Mouse (Mus musculus) brown adipose tissue, adult 24 weeks (tissue): Measurements from ENCODE around the gene Slc15a3. TPM values are rescaled to one million over a fixed set of nuclear protein-coding genes. Genes with fewer than 3 reads are reported as not detected.

Experiments
- H3K27ac ChIP-seq: fragments of 200-500 bp; replicated peaks from 2 replicates; pipeline ENCODE4 v1.5.1; 2012; ENCODE audit warnings: low read depth, mild to moderate bottlenecking, low read length
- H3K4me1 ChIP-seq: fragments of 200-500 bp; 2 replicates; pipeline ENCODE4 v1.6.1; 2012; ENCODE audit warnings: low read length, mixed read lengths; ENCODE audit not compliant: control insufficient read depth, insufficient read depth, insufficient read length
- H3K4me3 ChIP-seq: fragments of 200-500 bp; 2 replicates; pipeline ENCODE4 v1.5.1; 2012; ENCODE audit warnings: low read depth, mild to moderate bottlenecking, low read length, moderate library complexity; ENCODE audit not compliant: insufficient read depth
- polyA plus RNA-seq: library from polyadenylated mRNA; stranded (reverse); fragments of >200 nt; gene quantifications from 2 replicates; pipeline ENCODE4 v1.2.4, GENCODE M21; 2012; ENCODE audit not compliant: missing spikeins, insufficient read depth, insufficient read length

Slc15a3 gene
- polyA plus RNA-seq: 2.1 and 2.4 TPM in 2 replicates

GRCm38 (mm10) chr19:10839010-10839892 is at the start of gene Slc15a3:
Slc15a3 (plus strand) TSS chr19:10839727.
- H3K27ac ChIP-seq: no peak within 1 kb of the TSS

DNA sequence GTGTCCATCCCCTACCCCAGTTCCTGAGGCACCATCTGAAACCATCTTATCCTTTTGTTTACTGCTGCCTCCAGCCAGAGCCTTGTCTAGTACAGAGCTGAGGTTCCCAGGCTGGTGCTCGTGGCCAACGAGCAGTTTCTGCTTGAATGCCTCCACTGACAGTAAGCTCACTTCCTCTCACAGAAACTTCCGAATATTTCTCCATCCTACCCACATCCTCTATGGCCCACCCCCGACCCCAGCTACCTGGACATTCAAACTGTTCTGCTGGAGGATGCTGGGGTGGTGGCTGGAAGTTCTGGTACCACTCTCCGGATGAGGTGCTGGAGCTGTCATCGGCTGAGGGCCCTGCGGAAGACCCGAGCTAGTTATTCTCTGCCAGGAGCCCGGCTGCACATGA is 49.2 kb upstream of the Slc15a3 start:
- Histone ChIP-seq H3K27ac (no peak overlapping the region), H3K4me1 (no peaks in the 10 kb centered on the region), H3K4me3 (no peak overlapping the region)

More at GRCm38 (mm10) chr19:10839010-10839892, at the start of gene Slc15a3:
- peaks cover 6% of the 10 kb centered on the region for H3K4me1 ChIP-seq
- no peak within 1 kb of the TSS for H3K4me3 ChIP-seq

GRCm38 (mm10) chr19:10793044-10793443 is 46.5 kb upstream of the Slc15a3 start:
- no peak overlapping the region for H3K27ac ChIP-seq
- no peaks in the 10 kb centered on the region for H3K4me1 ChIP-seq
- H3K4me3 ChIP-seq: no peak overlapping the region

DNA sequence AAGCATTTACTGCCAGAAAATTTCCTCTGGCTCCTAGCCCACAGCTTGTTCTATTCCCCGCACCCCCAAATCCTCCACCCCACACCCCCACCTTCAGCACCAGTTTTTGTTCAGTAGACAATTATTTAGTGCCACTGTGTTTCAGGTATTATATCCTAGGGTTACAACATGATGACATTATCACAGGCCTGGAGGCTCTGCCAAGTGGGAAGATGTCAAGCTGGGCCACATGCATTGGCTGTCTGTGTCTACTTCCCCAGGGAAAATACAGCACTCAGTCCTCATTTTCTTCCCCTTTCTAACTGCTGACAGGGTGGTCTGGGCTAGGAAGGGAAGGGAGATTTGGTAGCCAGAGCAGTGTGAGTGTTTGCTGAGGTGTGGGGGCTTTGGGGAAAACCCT is 44.6 kb upstream of the Slc15a3 start:
- Histone ChIP-seq H3K4me1 (no peaks in the 10 kb centered on the region), H3K4me3 (no peak overlapping the region), H3K27ac (no peak overlapping the region)

DNA sequence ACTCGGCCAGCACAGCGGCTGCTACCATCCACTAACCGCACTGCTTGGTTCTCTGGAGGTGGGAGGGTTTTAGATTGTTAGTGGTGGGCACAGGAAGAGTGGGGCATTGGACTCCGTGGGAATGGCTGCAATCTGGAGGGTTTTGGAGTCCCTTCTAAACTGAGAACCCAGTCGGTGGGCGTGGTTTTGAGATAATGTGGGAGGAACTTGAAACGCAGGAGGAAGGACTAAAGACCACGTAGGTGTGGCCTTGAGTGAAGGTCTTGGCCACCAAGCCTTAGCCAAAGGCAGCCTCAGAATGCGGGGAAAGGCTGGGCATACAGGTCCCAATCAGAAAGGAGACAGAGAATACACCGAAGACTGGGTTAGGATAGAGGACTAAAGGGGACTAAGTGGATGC is 41.0 kb upstream of the Slc15a3 start:
- Histone ChIP-seq H3K27ac (no peak overlapping the region), H3K4me3 (no peak overlapping the region), H3K4me1 (no peaks in the 10 kb centered on the region)

DNA sequence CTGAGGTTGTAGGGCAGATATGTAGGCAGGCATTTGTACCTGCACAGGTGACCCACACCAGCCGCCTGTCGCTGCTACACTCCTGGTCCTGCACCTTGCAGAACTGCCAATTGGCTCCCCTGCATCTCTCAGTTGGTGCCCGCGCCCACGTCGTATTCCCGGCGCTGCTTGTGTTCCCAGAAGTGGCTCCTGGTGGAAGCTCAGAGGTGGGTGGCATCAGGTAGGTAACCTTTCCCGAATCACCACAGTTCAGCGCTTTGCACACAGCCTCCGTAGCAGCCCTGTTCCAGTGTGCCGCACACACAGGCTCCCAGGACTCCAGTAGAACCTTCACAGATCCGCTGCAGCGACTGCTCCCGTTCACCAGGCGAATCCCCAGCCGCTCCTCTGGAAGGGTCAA is 40.4 kb upstream of the Slc15a3 start:
- Histone ChIP-seq H3K27ac (no peak overlapping the region), H3K4me1 (no peaks in the 10 kb centered on the region), H3K4me3 (no peak overlapping the region)

DNA sequence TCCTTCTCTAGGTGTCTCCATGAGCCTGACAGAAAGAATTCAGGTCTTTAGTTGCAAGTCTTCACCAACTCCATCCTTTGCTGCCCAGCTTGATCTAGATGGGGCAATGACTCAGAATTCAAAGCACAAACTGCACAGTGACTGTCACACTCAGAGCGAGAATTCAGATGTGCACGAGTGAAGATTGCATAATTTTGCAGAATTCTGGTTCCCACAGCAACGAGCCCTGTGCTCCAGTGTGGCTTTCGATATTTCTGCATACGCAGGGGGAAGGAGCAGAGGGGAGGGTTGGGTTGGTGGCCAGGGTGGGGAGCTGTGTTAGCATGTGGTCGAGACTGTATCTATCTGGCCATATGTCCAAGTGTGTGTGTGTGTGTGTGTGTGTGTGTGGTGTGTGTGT is 38.5 kb upstream of the Slc15a3 start:
- Histone ChIP-seq H3K4me1 (no peaks in the 10 kb centered on the region), H3K27ac (no peak overlapping the region), H3K4me3 (no peak overlapping the region)

GRCm38 (mm10) chr19:10801906-10802305 is 37.6 kb upstream of the Slc15a3 start:
- H3K27ac ChIP-seq: no peak overlapping the region
- no peaks in the 10 kb centered on the region for H3K4me1 ChIP-seq
- H3K4me3 ChIP-seq: no peak overlapping the region

DNA sequence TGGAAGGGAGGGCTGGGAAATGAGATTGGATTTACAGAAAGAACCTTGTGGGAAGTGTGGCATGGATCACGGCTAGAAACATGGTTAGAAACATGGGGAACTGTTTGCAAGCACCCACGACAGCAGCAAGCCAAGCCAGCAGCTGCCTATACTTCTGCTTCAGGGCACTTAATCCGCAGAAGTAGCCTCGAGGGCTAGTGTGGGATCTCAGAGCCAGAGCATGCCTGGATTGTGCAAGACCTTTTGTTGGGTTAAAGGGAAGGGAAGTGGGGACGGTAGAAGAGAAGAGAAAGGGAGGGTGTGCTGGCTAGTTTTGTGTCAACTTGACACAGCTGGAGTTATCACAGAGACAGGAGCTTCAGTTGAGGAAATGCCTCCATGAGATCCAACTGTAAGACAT is 35.8 kb upstream of the Slc15a3 start:
- Histone ChIP-seq H3K4me1 (no peaks in the 10 kb centered on the region), H3K27ac (no peak overlapping the region), H3K4me3 (no peak overlapping the region)

DNA sequence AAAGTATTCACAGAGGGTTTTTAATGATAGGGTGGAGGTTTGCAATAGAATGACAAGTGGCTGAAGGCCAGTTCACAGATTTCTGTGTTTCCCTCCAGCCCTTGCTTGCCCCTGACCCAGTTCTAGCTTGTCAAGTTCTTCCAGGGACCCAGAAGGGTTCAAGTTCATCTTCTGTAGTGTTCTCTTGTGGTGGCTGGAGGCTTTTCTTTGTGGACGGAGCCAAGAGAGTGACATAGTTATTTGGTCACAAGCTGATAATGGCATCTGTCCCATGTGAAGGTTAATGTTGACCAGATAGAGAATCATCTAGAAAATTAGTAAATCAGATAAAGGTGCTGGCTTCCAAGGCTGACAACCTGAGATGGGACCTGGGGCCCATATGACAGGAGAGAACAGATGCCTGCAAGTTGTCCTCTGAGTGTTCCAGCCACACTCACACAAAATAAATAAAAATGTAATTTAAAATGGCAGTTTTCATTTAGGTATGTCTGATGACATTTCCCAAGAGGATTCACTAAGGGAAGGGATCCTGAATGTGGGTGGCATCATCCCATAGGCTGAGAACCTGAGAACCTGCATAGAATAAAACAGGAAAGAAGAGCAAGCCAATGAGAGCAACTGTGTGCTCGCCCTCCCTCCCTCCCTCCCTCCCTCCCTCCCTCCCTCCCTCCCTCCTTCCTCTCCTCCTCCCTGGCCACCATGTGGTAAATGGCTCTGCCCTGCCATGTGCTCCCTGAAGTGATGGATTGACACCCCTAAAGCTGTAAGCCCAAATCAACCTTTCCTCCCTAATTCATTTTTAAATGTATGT is 34.5 kb upstream of the Slc15a3 start:
- Histone ChIP-seq H3K27ac (no peak overlapping the region), H3K4me1 (no peaks in the 10 kb centered on the region), H3K4me3 (no peak overlapping the region)

GRCm38 (mm10) chr19:10805661-10806285 is 33.8 kb upstream of the Slc15a3 start:
- H3K4me1 ChIP-seq: no peaks in the 10 kb centered on the region
- H3K27ac ChIP-seq: no peak overlapping the region
- no peak overlapping the region for H3K4me3 ChIP-seq

- no peaks in the 10 kb centered on the region for H3K4me1 ChIP-seq
- H3K4me3 ChIP-seq: no peak overlapping the region
- H3K27ac ChIP-seq: no peak overlapping the region
Observed at GRCm38 (mm10) chr19:10808524-10809233, 30.8 kb upstream of the Slc15a3 start.

- no peak overlapping the region for H3K27ac ChIP-seq
- no peak overlapping the region for H3K4me3 ChIP-seq
- H3K4me1 ChIP-seq: no peaks in the 10 kb centered on the region
Observed at GRCm38 (mm10) chr19:10809428-10810175, 29.9 kb upstream of the Slc15a3 start.

DNA sequence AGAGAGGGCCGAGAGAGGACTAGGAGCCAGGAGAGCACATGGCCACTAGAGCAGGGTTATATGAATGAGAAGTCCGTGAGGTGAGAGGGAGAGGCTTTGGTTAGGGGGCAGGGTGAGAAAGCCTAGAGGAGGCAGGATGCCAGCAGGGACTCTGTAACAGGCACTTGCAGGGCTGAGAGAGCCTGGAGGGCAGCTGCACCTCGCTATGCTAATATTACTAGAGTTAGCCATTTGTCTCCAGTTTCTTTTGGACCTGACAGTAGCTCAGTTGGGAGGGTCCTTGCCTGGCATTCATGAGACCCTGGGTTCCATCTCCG is 29.4 kb upstream of the Slc15a3 start:
- no peak overlapping the region for H3K4me3 ChIP-seq
- H3K27ac ChIP-seq: no peak overlapping the region
- no peaks in the 10 kb centered on the region for H3K4me1 ChIP-seq
